Mouse (Mus musculus): Measurements from ENCODE around the gene Gatc.

DNA sequence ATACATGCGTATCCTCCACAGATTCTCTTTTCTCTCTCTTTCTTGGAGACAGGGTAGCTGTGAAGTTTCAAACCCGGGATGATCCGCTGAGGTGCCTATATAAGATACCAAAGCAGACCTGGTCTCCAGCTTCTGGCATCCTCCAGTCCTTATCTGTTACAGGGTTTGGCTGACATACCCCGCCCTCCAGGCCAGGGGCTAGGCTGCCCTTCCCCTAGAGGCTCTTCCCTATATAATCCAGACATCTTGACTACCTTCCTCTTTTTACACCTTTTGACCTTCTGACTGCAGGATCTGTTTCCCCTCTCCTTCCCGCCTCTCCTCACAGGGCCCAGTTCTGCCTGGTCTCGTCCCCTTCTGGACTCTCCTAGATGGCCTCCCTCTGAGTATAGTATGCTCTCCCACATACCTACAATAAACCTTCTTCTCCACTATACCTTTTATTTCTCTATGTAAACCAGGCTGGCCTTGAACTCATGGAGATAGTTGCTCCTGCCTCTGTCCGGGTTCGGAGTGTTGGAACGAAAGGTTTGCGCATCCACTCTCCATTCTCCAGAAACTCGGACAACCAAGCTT lies 14.6 kb downstream of the Gatc start:
- TF ChIP-seq CTCF (IDR thresholded peaks at IDR 0.05; ENCODE audit: control insufficient read depth, insufficient read depth, insufficient read length) (no peak), MYOG (IDR thresholded peaks at IDR 0.05; ENCODE audit: control insufficient read depth, extremely low read depth, insufficient read length) (no peak), USF1 (IDR thresholded peaks at IDR 0.05; ENCODE audit: low read depth) (no peak), MYOD1 (IDR thresholded peaks at IDR 0.05; ENCODE audit: control insufficient read depth, insufficient read length, low read depth) (no peak), MAX (IDR thresholded peaks at IDR 0.05) (no peak), CEBPB (IDR thresholded peaks at IDR 0.05; ENCODE audit: low read depth) (no peak), FOSL1 (IDR thresholded peaks at IDR 0.05; ENCODE audit: insufficient read depth, low read length, poor library complexity, severe bottlenecking) (no peak)
